Mouse (Mus musculus): ENCODE results near the gene Chl1.

Gene Chl1

DNA sequence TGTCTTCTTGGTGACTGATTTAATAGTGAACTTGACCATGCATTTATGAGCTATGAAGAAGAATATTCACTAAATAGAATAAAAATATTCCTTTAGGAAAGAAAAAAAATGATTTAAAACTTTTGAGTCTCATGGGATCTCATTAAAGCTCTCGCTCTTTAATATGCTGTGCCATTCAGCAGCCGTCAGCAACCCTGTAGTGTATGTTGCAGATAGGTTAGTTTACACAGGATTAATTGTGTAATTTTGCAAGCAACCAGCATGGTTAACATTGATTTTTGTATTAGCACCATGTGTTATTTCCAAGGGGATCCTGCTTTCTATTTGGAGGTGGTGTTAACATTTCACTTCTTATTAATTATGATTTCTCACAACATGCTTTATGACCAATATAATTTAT is 32.2 kb downstream of the Chl1 start:
- in situ Hi-C loops (cut with MboI; ENCODE audit: low sequenced_read_pairs), result no loop called here

DNA sequence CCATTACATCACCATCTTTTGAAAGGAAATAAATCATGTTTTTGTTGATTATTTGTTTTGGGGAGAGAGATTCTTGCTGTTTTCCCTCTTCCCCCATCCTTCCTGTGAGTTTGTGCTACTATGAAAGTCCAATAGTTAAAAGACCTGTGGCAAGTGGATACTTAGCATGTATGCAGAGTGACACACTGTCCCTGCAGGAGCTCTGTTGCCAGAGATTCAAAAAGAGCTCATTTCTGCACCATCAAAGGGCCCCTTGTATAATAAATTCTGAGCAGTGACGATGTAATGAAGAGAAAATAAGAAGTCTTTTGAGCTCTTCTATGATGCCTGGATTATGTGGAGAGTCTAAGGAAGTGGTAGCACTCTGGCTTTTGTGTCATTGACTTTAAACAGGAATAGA is 33.4 kb downstream of the Chl1 start:
- in situ Hi-C loops (cut with MboI; ENCODE audit: low sequenced_read_pairs), result no loop called here

DNA sequence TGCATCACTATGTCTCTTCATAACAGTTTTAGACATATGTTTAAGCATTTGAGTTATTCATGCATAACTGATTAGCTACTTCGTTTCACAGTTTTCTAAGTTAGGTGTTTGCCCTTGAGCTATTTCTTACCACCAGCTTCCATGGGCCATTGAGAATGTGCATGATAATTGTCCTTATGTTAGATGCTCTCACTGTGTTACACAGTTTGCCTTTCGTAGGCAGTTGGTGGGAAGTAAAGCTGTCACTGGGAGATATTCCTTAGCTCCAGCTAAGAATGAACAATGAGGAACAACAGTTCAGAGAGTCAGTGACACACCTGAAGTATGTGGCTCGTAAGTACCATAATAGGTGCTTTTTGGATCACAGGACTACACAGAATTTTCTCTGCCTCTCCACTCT is 35.9 kb downstream of the Chl1 start:
- in situ Hi-C loops (cut with MboI; ENCODE audit: low sequenced_read_pairs), result no loop called here

DNA sequence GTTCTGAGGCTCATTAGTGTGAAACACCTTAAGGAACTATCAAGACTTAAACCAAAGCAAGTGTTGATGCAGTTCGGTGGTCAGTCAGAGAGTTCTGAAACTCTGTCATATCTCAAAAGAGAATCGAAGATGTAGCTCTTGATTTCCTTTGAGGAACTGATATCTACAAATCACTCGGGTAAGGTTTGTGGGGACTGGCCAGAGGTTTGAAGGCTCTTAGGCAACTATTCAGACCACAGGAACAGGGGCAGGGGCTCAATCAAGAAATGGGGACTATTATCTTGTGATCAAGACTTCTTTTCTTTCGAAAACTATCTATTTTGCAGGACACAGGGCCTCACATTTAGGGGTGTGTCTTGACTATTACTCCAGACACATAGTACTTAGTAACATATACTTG is 39.5 kb downstream of the Chl1 start:
- in situ Hi-C loops (cut with MboI; ENCODE audit: low sequenced_read_pairs), result no loop called here

DNA sequence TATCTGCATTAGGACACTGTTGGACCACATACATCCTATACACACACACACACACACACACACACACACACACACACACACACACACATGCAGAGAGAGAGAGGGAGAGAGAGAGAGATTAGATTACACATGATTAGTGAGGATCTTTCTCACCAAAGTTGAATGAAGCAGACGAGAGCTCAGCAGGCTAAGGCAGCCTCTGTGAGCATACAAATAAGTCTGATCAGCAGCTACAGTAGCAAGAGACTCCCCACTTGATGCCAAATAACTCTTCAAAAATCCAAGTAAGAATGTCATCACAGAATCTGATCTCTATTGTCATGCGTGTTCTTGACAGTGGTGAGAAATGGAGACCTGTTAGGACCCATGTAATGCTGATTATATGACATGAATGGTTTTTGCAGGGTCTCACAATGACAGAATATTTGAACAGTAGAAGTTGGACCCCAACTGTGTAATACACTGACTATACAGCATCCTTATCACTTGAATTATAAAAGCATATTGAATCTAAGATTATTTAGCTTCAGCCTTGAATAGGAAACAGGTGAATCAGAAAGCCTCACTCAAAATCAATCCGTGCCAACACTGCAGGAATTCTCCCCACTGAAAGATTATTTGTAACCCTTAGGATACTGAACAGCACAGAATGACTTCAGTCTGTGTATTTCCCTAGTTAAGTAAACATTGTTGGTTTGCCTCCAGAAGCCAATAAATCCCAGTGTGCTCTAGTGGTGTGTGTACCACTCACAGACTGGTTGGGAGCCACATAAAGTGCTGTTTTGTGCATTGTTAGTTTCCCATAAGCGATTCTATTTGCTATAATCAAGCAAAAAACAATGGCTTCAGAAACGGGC is 47.9 kb downstream of the Chl1 start:
- in situ Hi-C loops (cut with MboI; ENCODE audit: low sequenced_read_pairs), result no loop called here

DNA sequence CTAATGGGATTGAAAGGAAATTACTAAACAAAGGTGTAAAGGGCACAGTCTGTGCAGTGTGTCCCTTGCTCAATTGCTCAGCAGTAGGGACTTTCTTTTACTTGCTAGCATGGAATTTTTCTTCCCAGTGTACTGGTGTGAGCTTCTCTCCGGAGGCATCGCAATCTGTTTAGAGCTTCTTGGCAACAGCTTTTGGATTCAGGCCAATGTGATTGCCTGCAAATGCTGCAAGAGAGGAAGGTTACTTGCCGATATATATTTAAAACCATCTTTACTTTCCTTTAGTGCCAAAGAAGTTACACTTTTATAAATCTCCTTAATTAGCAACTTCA is 48.5 kb downstream of the Chl1 start:
- in situ Hi-C loops (cut with MboI; ENCODE audit: low sequenced_read_pairs), result no loop called here

DNA sequence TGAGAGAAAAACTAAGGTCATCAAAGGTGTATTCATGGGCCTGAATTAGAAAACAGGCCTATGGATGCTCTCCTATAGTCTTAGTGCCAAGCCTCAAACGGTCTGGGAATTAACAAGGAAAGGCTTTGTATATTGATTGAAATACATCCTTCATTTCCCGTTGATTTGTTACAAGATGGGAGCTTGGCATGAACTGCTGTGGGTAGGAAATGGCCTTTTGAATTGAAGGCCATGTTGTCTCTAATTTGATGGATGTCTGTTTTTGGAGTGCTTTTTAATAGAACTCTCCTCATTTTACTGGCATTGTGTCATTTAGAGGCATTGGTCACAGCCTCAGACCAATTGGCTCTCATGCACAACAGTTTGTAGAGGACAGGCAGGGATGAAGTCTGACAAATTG is 49.0 kb downstream of the Chl1 start:
- in situ Hi-C loops (cut with MboI; ENCODE audit: low sequenced_read_pairs), result no loop called here

DNA sequence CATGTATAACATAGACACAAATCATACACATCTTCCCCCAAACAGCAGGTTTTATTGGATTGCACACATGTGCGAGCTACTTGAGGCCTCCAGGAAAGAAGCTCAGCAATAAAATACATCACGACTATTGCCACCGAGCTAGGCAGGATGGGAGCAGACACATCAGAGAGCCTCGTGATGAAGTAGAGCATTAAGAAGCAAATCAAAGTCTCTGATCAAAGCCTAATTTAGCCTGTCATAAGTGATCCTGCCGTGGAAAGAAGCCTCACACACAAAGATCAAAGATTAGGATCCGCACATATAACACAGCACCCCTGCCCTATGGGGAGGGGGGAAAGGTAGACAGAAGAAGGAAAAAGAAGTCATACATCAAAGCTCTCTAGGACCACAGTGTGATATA is 54.4 kb downstream of the Chl1 start:
- in situ Hi-C loops (cut with MboI; ENCODE audit: low sequenced_read_pairs), result no loop called here

DNA sequence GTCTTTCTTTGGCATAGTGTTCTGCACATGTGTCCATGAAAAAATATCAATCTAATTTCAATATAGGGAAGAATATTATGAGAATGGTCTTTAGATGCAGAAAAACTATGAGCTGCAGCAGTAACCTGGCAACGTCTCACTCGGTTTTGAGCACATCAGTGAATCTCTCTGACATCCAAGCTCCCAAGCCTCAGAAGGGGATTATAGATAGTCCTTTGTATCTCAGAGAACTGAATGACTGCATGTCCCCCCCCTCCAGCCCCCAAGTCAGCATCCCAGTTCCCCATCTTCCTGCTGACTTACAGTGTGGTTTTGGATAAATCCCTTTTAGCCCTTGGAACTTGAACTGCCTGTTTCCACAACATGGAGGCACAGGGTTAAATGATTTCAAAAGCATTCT is 56.9 kb downstream of the Chl1 start:
- in situ Hi-C loops (cut with MboI; ENCODE audit: low sequenced_read_pairs), result no loop called here

DNA sequence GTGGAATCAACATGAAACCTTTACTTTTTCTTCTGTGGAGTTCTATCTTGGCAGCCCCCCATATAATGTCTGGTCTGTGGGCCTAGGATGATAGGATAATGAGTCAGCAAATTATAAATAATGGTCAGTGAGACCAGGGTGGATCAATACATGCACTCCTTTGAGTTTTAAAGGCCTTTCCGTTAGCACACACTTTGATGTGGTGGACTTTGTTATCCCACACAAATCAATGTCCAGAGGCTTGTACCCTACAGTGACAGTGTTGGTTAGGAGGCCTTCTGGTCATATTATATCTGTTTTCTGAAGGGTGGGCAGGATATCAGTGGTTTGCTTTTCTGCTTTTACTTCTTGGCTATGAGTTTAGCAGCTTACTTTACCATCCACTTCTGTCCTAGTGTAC is 62.3 kb downstream of the Chl1 start:
- in situ Hi-C loops (cut with MboI; ENCODE audit: low sequenced_read_pairs), result no loop called here

DNA sequence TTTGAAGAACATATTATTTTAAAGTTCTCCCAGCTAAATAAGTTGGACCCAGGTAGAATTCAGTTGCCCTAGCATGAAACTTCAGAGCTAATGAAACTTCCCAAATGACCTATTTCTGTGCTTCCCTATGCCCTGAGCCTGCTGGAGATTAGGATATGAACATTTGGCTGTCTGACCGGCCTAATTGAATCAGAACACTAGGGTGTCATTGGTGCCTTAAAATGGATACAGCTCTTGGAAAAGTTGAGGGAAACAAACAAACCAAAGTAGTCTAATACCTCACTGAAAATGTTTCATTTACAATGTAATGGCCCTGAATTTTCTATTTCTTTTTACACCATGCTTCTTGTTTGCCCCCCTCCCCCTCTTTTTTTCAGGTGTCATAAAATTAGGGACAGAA is 73.8 kb downstream of the Chl1 start:
- in situ Hi-C loops (cut with MboI; ENCODE audit: low sequenced_read_pairs), result no loop called here

DNA sequence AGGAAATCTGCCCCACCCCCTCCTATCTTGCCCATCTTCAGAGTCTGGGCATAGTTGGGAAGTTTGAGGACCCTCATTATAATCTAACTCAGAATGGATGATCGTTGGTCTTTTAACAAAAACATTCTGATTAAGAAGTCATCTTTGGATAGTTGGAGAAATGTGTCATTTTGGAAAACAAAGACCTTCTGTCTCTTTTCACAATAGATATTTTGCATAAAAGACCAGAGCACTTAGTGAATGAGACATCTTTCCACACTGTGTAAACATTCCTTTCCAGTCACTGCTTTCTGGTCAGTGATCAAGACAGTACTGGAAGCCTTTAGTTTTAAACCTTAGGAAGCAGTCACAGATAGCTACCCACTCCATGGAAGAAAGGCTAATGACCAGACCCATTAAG is 75.3 kb downstream of the Chl1 start:
- in situ Hi-C loops (cut with MboI; ENCODE audit: low sequenced_read_pairs), result no loop called here

DNA sequence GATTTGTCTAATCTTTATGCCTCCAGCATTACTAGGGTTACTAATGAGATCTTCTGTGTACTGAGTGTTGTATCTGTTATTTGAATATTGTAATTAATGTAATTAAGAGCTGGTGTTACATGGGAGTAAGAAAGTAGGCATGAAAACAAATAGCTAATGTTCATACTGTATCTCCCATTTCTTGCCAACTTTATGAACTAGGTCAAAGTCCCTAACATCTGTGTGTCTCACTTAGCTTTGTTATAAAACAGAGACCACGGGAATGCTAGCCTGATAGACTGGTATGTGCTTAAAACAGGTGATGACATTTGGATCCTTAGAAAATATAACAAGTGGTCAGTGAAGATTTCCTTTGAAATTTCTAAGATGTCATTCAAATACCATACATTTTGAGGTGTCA is 75.7 kb downstream of the Chl1 start:
- in situ Hi-C loops (cut with MboI; ENCODE audit: low sequenced_read_pairs), result no loop called here

DNA sequence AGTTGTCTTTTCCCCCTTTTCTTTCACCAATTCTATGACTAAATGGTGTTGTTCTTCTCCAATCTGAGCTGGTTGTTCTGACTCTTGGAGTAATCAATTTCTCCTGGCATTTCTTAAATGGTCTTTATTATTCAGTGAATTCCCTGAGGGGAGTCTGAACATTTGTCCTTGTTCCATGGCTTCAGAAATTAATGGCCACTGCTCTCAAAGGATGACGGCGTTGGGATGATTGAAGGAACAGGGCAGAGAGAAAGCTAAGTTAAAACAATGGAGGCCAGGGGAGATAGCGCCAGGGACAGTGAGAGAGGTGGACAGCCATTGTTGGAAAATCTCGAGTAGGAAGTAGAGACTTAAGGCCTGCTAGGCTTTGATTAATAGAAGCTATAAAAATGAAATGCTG is 91.7 kb downstream of the Chl1 start:
- in situ Hi-C loops (cut with MboI; ENCODE audit: low sequenced_read_pairs), result no loop called here

DNA sequence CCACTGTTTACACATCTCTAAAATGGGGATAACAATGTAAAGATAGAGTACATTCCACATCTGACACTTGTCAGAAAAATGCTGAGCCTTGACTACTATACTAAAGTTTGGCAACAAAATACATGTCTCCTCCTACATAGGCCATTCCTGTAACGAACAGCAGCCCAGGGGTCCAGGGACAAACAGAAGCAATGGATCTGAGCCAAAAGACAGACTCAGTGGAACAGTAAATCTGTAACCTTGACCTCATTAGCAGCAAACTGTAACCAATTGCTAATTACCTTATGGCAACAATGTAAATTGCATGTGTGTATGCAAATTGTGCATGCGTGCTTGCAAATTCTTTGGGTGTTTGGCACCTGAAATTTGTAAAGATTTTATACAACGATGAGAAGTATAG is 100.3 kb downstream of the Chl1 start:
- in situ Hi-C loops (cut with MboI; ENCODE audit: low sequenced_read_pairs), result no loop called here

DNA sequence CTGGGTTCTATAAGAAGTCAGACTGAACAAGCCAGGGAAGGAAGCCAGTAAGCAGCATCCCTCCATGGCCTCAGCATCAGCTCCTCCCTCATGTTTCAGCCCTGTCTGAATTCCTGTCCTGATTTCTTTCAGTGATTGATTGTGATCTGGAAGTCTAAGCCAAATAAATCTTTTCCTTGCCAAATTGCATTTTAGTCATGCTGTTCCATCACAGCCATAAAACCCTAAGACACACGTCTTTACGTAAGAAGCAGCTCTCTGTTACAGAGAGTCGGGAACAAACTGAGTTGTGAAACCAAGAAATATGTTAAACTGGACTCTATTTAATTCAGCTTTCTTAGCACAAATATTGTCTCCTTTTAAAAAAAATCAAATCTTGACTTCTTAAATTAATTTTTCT is 102.2 kb downstream of the Chl1 start:
- in situ Hi-C loops (cut with MboI; ENCODE audit: low sequenced_read_pairs), result no loop called here

DNA sequence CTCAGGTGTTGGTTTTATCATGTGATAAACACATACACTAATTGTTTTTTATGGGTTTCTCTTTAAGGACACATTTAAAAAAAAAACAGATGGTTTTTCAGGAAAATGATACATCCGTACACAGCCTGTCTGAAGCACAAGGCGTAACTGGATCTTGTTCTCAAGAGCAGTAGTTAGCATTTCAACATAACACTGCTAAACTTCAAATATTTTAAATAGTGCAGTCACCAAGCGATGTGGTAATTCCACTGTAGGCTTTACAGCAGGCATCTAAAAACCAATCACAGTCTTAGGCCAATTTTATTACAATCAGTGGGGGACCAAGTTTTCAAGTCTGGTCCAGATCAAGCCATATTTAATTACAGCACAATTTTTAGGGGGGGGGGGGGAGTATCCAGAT is 103.3 kb downstream of the Chl1 start:
- in situ Hi-C loops (cut with MboI; ENCODE audit: low sequenced_read_pairs), result no loop called here

DNA sequence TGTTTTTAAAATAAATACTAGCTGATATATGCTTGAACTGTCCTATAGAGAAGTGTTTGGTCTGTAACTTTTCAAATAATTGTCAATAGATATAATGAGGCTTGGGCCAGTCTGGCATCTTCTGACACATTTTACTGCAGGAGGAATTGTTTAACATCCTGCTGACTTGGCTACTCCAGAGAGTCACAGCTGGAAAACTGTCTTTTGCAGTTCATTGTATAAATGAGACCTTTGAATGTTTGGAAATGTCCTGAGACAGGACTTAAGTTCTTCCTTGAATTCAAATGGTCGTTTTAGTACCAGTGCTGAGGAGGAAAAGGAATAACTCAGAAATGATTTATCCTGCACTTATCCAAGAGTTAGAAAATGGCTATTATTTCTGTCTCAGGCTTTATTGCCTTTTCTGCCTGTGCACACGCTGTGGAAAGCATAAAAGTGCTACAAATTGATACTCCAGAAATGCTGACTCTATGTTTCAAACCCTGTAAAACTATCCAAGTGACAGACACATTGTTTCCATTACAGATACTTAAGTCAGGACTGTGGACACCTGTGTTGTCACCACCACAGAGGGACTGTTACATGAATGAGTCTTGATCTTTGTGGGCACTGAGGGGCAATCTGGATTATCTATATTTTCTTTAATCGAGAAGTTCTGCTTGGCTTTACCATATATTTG is 105.7 kb downstream of the Chl1 start:
- in situ Hi-C loops (cut with MboI; ENCODE audit: low sequenced_read_pairs), result no loop called here

DNA sequence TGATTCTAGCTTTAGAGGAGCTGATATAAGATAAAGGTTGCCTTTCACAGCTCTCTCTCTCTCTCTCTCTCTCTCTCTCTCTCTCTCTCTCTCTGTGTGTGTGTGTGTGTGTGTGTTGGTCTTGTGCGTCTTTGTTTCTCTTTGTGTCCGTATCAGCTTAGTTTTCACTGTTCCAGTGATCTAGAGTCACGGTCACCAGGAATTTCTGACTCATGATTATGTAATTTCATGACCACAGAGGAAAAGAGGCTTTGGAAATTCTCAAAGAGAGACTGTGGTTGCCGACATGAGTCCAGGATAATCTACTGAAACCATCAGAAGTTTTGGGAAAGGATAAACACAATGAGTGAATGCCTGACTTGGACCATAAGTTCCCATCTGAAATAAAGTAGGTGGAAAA is 110.5 kb downstream of the Chl1 start:
- in situ Hi-C loops (cut with MboI; ENCODE audit: low sequenced_read_pairs), result no loop called here

DNA sequence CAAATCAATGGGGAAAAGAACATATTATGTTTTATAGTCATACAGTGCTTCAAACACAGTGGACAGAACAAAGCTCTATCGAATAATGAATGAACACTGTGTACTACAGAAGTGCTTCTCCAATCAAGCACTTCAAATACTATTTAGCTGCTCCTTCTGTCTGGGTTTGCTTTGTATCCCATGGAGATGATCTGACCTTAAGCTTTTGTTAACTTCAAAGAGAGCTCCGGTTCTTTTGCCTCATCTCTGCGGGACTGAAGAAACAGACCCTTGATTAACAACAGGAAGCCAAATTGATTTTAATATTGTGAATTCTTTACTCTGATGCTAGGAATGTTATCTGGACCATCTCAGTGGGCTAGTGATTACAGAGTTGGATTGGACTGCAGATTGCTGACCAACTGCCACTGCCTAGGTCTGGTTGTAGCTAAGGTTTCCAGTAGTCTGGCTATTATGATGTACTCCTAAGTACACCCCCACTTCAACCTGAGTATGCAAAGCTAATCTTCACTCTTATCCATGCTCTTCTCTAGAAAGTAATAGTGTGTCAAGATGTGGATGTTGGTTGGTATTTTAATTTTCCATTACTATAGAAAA is 111.8 kb downstream of the Chl1 start:
- in situ Hi-C loops (cut with MboI; ENCODE audit: low sequenced_read_pairs), result no loop called here

DNA sequence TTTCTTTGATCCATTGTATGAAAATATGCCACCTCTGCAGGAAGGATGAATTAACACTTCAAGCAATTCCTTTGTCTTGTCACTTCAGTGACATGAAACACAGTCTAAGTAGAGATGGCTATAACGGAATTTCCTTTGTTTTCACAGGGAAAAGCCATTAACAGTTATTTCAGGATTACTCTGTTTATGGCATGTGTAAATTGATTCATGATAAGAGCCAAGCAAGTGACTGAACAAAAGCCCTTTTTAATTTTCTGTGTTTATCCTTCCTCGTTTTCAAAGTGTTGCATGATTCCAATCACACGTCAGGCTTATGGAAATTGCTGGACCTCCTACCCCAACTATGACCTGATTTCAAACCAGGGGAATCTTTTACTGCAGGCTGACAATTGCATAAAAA is 122.5 kb downstream of the Chl1 start:
- in situ Hi-C loops (cut with MboI; ENCODE audit: low sequenced_read_pairs), result no loop called here

DNA sequence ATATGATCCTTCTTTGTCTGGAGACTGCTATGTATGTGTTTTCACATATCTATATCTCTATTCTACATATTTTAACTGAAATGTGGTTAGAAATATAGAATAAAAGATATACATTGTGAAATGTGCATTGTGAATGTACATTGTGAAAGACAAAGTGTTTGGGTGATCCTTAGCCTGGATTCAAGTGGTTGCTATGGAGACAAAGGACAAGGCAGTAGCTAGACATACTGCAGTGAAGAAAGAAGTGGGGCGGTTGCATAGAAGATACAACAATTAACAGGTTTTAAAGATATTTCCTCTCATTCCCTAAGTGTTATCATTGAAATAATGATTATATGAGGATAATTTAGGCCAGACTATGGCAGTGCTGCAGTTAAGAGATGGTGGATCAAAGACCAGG is 146.4 kb downstream of the Chl1 start:
- in situ Hi-C loops (cut with MboI; ENCODE audit: low sequenced_read_pairs), result no loop called here

Measured in CH12F3 (cell line).